Mouse (Mus musculus) kidney, embryonic 15.5 days (tissue): Measurements from ENCODE around the gene Olfr1311. TPM values are rescaled to one million over a fixed set of nuclear protein-coding genes. Genes with fewer than 3 reads are reported as not detected.
"Not testable (repeated sequence)": the region's sequence is repeated elsewhere in the genome, so short reads cannot be mapped to it uniquely, and the experiment has no call there.

Source experiments
- ATAC-seq: fragments of 200-750 bp; cut with Nextera tagmentation; replicated peaks from 2 replicates; pipeline ENCODE4 v1.8.0; 2017; ENCODE audit warnings: moderate TSS enrichment; ENCODE audit not compliant: low FRiP score
- H3K27ac ChIP-seq: fragments of 300-500 bp; sonication (generic); 2 replicates; pipeline ENCODE4 v1.5.1; 2015; ENCODE audit warnings: mild to moderate bottlenecking, inconsistent platforms
- H3K27me3 ChIP-seq: fragments of 300-500 bp; sonication (generic); 2 replicates; pipeline ENCODE4 v1.6.1; 2015; ENCODE audit warnings: inconsistent platforms
- H3K36me3 ChIP-seq: fragments of 300-500 bp; sonication (generic); 2 replicates; pipeline ENCODE4 v1.6.1; 2015; ENCODE audit warnings: inconsistent platforms
- H3K4me1 ChIP-seq: fragments of 300-500 bp; sonication (generic); 2 replicates; pipeline ENCODE4 v1.6.1; 2015; ENCODE audit warnings: inconsistent platforms
- H3K4me2 ChIP-seq: fragments of 300-500 bp; sonication (generic); 2 replicates; pipeline ENCODE4 v1.6.1; 2015; ENCODE audit warnings: moderate library complexity, mild to moderate bottlenecking, inconsistent platforms
- H3K4me3 ChIP-seq: fragments of 300-500 bp; sonication (generic); replicated peaks from 2 replicates; pipeline ENCODE4 v1.5.1; 2015; ENCODE audit warnings: mild to moderate bottlenecking, inconsistent platforms
- H3K9ac ChIP-seq: fragments of 300-500 bp; sonication (generic); 2 replicates; pipeline ENCODE4 v1.6.1; 2015; ENCODE audit warnings: mild to moderate bottlenecking, inconsistent platforms
- H3K9me3 ChIP-seq: fragments of 300-500 bp; sonication (generic); replicated peaks from 2 replicates; pipeline ENCODE4 v1.6.1; 2016; ENCODE audit warnings: inconsistent platforms
- WGBS: fragments of 180-500 bp; shearing (Covaris S2); methylation state at CpG from one replicate; pipeline ENCODE4 v1.1.7; 2015; ENCODE audit warnings: mixed read lengths; 5-methylcytosine and 5-hydroxymethylcytosine counted together
- polyA plus RNA-seq: library from polyadenylated mRNA; unstranded; fragments of >200 nt; fragmentation: Nextera tagmentation; extraction: Ambion mirVana; gene quantifications from 2 replicates; pipeline ENCODE4 v1.2.1, GENCODE M21; 2015

Olfr1311 gene
- not detected in 2 replicates for polyA plus RNA-seq

- Histone ChIP-seq H3K4me2 (no peak within 1 kb of the TSS), H3K9me3 (no peaks in the 10 kb centered on the region), H3K27ac (no peak within 1 kb of the TSS), H3K9ac (no peak within 1 kb of the TSS), H3K27me3 (no peaks in the 10 kb centered on the region), H3K36me3 (no peaks in the 10 kb centered on the region), H3K4me3 (no peak within 1 kb of the TSS), H3K4me1 (no peaks in the 10 kb centered on the region)
- WGBS, result 93% methylated on average over 2 of the region's 2 CpGs
- ATAC-seq, result no peak
Observed at GRCm38 (mm10) chr2:112024312-112024711, at the start of gene Olfr1311. Gene Olfr1311 (minus strand): TSS chr2:112024412.

- Histone ChIP-seq H3K4me2 (no peak within 1 kb of the TSS), H3K36me3 (no peaks in the 10 kb centered on the region), H3K4me1 (no peaks in the 10 kb centered on the region), H3K27ac (no peak within 1 kb of the TSS), H3K9ac (no peak within 1 kb of the TSS), H3K9me3 (no peaks in the 10 kb centered on the region), H3K27me3 (no peaks in the 10 kb centered on the region), H3K4me3 (no peak within 1 kb of the TSS)
- 58% methylated on average over 1 of the region's 1 CpGs for WGBS
- no peak for ATAC-seq
Observed at GRCm38 (mm10) chr2:112050138-112050537, 25.9 kb upstream of the Olfr1311 start, which contains the start of gene Olfr1312. Gene Olfr1312 (minus strand): TSS chr2:112050238.

GRCm38 (mm10) chr2:112026971-112027370 is 2.8 kb upstream of the Olfr1311 start:
- H3K27ac ChIP-seq, H3K9me3 ChIP-seq, H3K4me1 ChIP-seq, H3K4me3 ChIP-seq, H3K36me3 ChIP-seq, H3K27me3 ChIP-seq, H3K4me2 ChIP-seq, H3K9ac ChIP-seq: not testable (repeated sequence)
- 55% methylated on average over 6 of the region's 6 CpGs for WGBS
- peak; percentile 79 for ATAC-seq

- no peaks in the 10 kb centered on the region for H3K4me1 ChIP-seq
- no peak for ATAC-seq
- WGBS, result 84% methylated on average over 3 of the region's 3 CpGs
Observed at GRCm38 (mm10) chr2:112014900-112015299, 9.3 kb downstream of the Olfr1311 start.

GRCm38 (mm10) chr2:112012608-112013007 is 11.6 kb downstream of the Olfr1311 start, which contains the start of gene Olfr1310:
Gene Olfr1310 (minus strand): TSS chr2:112012708.
- H3K4me3 ChIP-seq, result no peak within 1 kb of the TSS
- H3K4me1 ChIP-seq, result no peaks in the 10 kb centered on the region
- H3K27me3 ChIP-seq, result no peaks in the 10 kb centered on the region
- no peaks in the 10 kb centered on the region for H3K9me3 ChIP-seq
- H3K27ac ChIP-seq, result no peak within 1 kb of the TSS
- no peak within 1 kb of the TSS for H3K9ac ChIP-seq
- no peak for ATAC-seq
- no peak within 1 kb of the TSS for H3K4me2 ChIP-seq
- no peaks in the 10 kb centered on the region for H3K36me3 ChIP-seq

More at GRCm38 (mm10) chr2:112014900-112015299, 9.3 kb downstream of the Olfr1311 start:
- Histone ChIP-seq H3K27ac (no peak overlapping the region), H3K36me3 (no peaks in the 10 kb centered on the region), H3K9me3 (no peaks in the 10 kb centered on the region), H3K27me3 (no peaks in the 10 kb centered on the region), H3K9ac (no peak overlapping the region), H3K4me3 (no peak overlapping the region), H3K4me2 (no peak overlapping the region)

- no peaks in the 10 kb centered on the region for H3K9me3 ChIP-seq
- ATAC-seq, result no peak
- no peaks in the 10 kb centered on the region for H3K4me1 ChIP-seq
- no peak within 1 kb of the TSS for H3K27ac ChIP-seq
- no peak within 1 kb of the TSS for H3K4me2 ChIP-seq
- H3K4me3 ChIP-seq, result no peak within 1 kb of the TSS
- WGBS, result 50% methylated on average over 1 of the region's 1 CpGs
- no peak within 1 kb of the TSS for H3K9ac ChIP-seq
- no peaks in the 10 kb centered on the region for H3K36me3 ChIP-seq
- no peaks in the 10 kb centered on the region for H3K27me3 ChIP-seq
Observed at GRCm38 (mm10) chr2:111990181-111990580, 34.0 kb downstream of the Olfr1311 start, which contains the start of gene Olfr1309. Gene Olfr1309 (minus strand): TSS chr2:111990281.

Other genes starting within 250 kb of the Olfr1311 start
- gene Olfr1302, start 247.0 kb downstream of the Olfr1311 start, polyA plus RNA-seq, result not detected in 2 replicates
- gene Olfr1303, start 204.1 kb downstream of the Olfr1311 start, polyA plus RNA-seq, result not detected in 2 replicates
- not detected in 2 replicates for gene Olfr1305, start 147.3 kb downstream of the Olfr1311 start, polyA plus RNA-seq
- gene Olfr1306, start 108.1 kb downstream of the Olfr1311 start, polyA plus RNA-seq, result not detected in 2 replicates
- not detected in 2 replicates for gene Olfr1307, start 75.0 kb downstream of the Olfr1311 start, polyA plus RNA-seq
- not detected in 2 replicates for gene Olfr1308, start 59.5 kb downstream of the Olfr1311 start, polyA plus RNA-seq
- gene Olfr1309, start 34.1 kb downstream of the Olfr1311 start, polyA plus RNA-seq, result not detected in 2 replicates
- gene Olfr1310, start 11.7 kb downstream of the Olfr1311 start, polyA plus RNA-seq, result not detected in 2 replicates
- gene Olfr1312, start 25.8 kb upstream of the Olfr1311 start, polyA plus RNA-seq, result not detected in 2 replicates
- gene Olfr1313, start 53.4 kb upstream of the Olfr1311 start, polyA plus RNA-seq, result not detected in 2 replicates
- not detected in 2 replicates for gene Olfr1314, start 72.4 kb upstream of the Olfr1311 start, polyA plus RNA-seq
- not detected in 2 replicates for gene Olfr1315-ps1, start 91.0 kb upstream of the Olfr1311 start, polyA plus RNA-seq
- gene Olfr1316, start 110.6 kb upstream of the Olfr1311 start, polyA plus RNA-seq, result not detected in 2 replicates
- not detected in 2 replicates for gene Olfr1317, start 115.9 kb upstream of the Olfr1311 start, polyA plus RNA-seq
- not detected in 2 replicates for gene Olfr1318, start 129.8 kb upstream of the Olfr1311 start, polyA plus RNA-seq
- gene Lpcat4, start 215.1 kb upstream of the Olfr1311 start, polyA plus RNA-seq, result 23.1 and 25.7 TPM in 2 replicates
- 0.08 TPM in 1 of 2 replicates, not detected in the other for gene Nutm1, start 234.9 kb upstream of the Olfr1311 start, polyA plus RNA-seq
- gene Nop10, start 237.5 kb upstream of the Olfr1311 start, polyA plus RNA-seq, result 242 and 259 TPM in 2 replicates
- 9.5 and 10.7 TPM in 2 replicates for gene Slc12a6, start 241.4 kb upstream of the Olfr1311 start, polyA plus RNA-seq
- not detected in 2 replicates for gene Gm21985, start 241.9 kb upstream of the Olfr1311 start, polyA plus RNA-seq